Mouse (Mus musculus) right cerebral cortex, postnatal 10 days (tissue): ENCODE data around the gene Clec2g.
"Not testable (repeated sequence)": the region's sequence is repeated elsewhere in the genome, so short reads cannot be mapped to it uniquely, and the experiment has no call there.

ENCODE experiments used
- DNase-seq, 2 experiments: peaks; one replicate each; pipeline ENCODE4 v3.0.0; 2021; ENCODE audit warnings: low spot score in 2 of 2

Clec2g gene

DNA sequence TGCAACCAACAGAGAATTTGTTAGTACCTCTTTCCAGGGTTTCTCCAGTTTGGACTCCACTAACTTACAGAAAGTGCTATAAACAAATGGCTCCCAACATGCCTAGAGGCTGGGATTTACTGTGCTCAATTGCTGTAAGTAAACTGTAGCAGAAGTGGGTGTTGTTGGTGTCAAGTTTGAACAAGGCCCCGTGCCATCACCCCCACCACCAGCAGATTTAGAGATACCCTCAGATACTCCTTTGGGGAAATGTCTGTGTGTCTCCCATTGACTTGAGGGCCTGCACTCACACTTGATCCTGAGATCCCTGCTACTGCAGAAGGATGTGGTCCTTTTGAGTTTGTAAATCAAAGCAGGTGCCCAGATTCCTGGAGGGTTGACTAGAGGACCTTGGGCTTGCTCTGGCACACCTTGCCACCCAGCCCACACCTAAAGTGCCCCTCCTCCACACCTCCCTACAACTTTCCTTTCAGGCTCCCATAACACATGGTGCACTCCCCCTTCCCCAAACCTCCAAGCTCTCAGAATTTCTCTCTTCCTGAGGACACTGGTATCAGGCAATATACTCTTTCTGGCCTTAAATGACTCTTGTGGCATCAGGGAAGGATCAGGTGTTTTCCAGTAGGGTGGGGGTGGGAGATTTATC lies 37.3 kb downstream of the Clec2g start:
- DNase-seq, result no peak

- no peak for DNase-seq
Observed at GRCm38 (mm10) chr6:128972156-128972555, 38.0 kb downstream of the Clec2g start.

GRCm38 (mm10) chr6:128972687-128973438 lies 38.7 kb downstream of the Clec2g start:
- DNase-seq, result no peak

- DNase-seq, result no peak
Observed at GRCm38 (mm10) chr6:128973439-128973697, 39.2 kb downstream of the Clec2g start.

DNA sequence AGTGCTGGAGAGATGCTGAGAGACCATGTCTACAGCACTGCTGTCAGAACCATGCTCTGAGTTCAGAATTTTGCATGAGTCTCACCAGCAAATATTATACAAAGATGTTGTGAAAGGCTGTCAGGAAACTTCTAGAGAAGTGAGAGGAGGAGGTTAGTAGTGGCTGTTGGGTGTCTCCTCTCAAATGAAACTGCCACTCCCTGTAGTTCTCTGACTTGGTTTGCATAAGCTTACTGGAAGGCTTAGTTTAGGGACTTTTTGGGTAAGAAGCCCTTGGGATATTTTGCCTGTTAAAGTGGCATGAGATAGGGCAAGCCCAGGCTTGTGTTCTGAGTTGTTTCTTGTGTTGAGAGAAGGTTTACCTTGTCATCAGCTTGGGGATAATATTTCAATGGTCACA lies 40.7 kb downstream of the Clec2g start:
- not testable (repeated sequence) for DNase-seq

GRCm38 (mm10) chr6:128976194-128976593 lies 42.0 kb downstream of the Clec2g start:
- DNase-seq, result no peak

DNA sequence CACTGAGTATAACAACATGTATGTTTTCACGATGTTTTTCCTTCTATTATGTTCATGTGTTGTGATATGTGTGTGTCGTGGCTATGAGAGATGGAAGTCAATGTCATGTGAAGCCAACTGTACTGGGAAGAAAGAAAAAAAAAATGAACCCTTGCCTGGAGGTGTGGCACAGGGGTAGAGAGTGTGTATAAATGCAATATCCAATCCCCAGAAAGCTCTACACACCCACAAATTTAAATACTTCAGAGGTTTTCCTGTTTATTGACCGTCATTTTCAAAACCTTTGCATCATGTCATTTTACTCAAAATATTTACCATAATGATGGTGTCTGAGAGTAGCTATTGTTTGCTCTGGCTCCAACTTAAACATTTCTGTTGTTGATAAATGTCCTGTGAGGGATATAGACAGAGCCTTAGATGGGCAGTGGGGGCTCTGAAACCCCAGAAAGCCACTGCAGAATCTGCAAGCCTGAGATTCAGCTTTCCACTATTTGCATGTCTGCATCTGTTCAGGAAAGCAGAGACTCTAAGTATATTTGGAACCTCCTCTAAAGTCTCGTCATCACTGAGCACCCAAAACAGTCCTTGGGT lies 47.9 kb downstream of the Clec2g start:
- not testable (repeated sequence) for DNase-seq

DNA sequence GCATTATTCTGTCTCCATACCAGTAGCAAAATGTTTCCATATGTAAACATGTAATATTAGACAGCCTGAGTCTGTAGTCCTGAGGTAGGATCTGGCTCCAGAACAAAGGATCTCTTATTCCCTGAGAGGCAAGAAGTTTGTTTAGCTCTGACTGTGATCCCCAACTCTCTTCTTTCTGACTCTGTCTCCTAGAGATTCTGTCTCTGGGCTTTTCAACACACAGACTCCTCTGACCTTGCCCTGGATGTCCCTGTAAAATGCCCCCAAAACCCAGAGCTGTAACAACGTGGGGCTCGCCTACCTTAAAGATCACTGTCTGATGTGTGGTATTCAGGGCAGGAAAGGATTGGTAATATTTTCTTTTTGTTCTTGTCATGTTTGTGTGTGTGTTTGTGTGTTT lies 58.2 kb downstream of the Clec2g start:
- DNase-seq, result no peak

DNA sequence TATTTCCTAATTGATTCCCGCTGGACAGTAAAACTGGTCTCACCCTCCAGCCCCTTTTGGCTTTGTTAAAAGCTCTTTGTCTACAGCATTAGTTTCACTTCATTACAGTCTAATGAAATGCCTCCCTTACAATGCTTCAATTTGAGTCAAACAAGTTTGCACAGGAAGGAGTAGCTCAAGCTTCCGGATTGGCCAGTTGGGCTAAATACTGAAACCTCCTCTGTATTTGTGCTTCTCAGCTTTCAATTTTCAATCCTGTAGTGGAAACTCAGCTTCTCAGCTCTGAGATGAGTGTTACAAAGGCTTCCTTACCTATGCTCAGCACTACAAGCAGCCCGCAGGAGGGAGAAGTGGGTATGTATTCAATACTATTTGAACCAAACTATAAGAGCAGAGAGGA lies 58.6 kb downstream of the Clec2g start:
- no peak for DNase-seq

GRCm38 (mm10) chr6:128993221-128993620 lies 59.0 kb downstream of the Clec2g start:
- no peak for DNase-seq

GRCm38 (mm10) chr6:128994336-128994735 lies 60.2 kb downstream of the Clec2g start:
- DNase-seq, result no peak

DNA sequence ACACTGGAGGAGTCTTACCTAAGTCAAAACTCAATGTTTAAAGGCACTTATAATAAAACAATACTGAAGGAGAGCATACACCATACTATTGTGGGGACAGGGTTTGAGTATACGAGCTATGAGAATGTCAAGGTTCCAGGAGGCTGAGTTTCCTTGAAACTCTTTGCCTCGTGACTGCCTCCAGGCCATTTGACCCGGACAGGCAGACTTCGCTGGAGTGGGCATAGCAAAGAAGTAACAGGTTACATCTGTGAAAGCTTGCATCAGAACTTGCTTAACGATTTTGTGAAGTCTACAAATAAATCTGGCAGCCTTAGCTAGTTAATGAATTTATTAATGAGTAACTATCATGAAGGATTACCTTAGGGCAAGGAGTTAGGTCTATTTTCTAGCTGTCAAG lies 60.6 kb downstream of the Clec2g start:
- DNase-seq, result no peak

- no peak for DNase-seq
Observed at GRCm38 (mm10) chr6:128995250-128996053, 61.3 kb downstream of the Clec2g start.

DNA sequence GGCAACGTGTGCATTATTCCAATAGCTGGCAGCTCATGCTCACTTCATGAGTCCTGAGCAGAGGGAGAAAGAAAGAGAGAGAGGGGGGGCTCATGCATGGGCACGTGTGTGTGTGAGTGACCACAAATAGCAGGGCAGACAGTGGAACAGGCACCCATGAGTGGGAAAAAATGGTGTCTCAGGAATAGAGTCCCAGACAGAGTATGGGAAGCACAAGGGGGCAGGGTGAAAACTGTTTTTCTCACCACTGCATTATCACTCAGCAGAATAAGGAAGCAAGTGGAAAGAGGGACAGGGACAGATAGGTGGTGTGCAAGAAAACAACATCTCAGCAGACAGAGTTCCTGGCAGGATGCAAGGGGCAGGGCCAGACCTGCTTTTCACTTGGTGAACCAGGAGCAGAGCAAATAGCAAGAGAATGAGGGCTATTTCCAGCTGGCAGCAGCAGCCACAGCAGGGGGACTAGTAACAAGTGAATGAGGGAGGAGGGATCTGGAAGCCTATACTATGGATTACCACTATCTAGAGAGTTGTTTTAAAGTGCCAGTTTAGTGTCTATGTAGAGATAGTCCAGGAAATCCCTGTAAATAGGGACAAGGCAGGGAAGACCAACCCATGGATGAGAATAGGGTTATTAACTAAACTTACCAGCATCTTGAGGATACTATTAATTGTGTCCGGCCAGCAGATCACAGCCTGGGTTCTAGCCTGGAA lies 62.0 kb downstream of the Clec2g start:
- no peak for DNase-seq

GRCm38 (mm10) chr6:128996768-128997442 lies 62.7 kb downstream of the Clec2g start:
- DNase-seq, result no peak

DNA sequence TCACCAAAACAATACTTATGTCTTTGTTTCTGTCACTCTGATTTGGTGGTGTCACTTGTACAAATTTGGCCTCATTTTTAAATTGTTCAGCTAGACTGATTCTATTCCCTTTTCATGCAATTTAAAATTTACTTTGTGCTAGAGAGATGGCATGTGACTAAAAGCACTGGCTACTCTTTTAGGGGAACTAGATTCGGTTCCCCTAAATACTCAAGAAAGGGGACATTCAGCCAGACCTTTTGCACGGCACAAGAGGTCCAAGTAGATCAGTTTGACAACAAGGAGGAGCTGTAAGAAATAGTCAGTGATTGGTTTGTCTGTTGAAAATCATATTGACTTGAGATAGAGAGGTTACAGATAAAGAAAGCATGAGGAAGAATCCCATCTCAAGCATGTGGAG lies 67.2 kb downstream of the Clec2g start:
- DNase-seq, result no peak

DNA sequence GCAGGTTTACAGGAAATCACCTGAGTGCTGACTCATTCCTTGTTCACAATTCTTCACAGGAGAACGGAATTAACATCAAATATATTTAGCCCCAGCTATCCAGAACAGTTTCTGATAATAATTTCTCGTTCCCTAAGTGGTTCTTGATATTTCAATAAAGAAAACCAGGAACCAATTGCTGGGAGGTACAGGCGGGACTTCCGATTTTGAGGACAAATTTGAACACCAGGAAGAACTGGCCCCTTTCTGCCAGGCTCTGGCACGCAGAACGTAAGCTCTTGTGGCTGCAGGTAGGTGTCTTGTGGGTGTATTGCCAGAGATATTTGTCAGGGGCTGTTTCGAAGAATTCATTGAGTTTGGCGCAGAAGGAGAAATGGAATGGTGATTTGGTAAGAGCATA lies 74.4 kb downstream of the Clec2g start:
- DNase-seq, result no peak

DNA sequence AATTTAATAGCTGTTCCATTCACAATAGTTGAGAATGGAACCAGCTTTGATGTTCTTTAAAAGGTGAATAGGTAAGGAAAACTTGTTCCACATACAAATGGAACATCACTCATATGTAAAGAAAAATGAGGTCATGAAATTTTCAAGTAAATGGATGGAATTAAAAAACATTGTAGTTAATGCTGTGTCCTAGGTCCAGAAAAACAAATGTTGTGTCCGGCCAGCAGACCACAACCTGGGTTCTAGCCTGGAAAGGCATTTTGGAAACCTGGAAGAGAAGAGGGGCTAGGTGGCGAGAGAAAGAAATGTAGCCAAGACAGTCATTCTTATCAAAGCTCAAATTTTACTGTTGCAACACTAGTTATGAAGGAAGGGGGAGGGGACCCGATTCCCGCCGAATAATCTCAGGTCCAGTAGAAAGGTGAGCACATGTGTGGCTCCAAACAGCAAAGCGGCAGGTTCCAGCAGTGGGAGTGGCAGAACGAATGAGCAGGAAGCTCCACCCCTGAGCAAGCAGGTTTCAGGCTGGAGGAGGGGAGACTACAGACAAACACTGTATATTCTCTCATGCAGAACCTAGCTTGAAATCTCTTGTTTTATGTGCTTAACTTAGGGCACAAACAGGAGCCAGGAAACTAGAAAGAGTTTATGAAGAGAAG lies 75.8 kb downstream of the Clec2g start:
- not testable (repeated sequence) for DNase-seq

DNA sequence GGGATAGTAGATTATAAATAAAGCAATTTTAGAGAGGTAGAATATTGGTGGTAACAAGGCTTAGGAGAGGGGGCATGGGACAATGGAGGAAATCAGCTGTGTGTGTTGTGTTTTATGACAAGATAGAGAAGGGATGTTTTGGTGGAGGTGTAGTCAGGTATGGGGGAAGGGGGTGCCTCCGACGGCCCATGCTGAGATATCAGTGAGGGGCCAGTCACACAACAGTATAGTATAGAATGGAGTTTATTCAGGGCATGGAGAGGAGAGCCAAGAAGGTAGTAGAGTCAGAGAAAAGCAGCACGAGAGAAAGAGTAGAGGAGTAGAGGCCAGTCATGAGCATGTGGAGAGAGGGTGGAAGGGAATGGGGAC lies 76.3 kb downstream of the Clec2g start:
- DNase-seq, result no peak

DNA sequence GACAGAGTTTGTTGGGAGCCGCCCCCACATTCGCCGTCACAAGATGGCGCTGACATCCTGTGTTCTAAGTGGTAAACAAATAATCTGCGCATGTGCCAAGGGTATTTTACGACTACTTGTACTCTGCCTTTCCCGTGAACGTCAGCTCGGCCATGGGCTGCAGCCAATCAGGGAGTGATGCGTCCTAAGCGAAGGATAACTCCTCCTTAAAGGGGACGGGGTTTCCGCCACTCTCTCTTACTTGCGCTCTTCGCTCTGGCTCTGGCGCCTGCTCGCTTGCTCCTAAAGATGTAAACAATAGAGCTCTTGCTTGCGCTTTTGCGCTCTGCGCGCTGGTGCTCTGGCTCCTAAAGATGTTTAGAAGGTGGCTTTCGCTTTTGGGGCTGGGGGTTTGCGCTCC lies 77.8 kb downstream of the Clec2g start:
- DNase-seq, result not testable (repeated sequence)

DNA sequence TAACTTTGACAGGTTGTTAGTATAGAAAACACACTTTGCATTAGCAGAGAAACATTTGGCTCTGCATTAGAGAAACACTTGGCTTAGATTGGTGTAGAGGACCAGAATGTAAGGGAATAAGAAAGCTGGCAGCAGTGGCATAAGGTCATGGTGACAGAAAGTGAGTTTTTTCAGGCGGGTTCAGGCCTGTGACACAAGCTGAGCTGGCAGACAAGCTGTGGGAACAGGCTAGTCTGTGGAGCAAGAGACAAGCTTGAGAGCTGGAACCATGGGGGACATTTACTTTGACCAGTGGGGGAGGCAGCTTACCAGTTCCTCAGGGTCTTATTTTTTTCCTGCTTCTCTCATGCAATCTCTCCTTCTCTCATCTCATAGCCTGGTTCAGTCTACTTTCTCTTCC lies 78.8 kb downstream of the Clec2g start:
- DNase-seq, result no peak
